Comparison of ENCODE assay signal across 8 mouse cellular contexts in genomic region chr3:96579885-96580454, GRCm38 (mm10). TPM values are rescaled to one million over a fixed set of nuclear protein-coding genes. Genes with fewer than 3 reads are reported as not detected.
DNase-seq lines count a peak whose midpoint lies in the region; ATAC-seq and TF ChIP-seq lines count a peak whose summit lies in the region.

No protein-coding gene starts in this region.

- 0 out of 2 replicates have a peak, but pooled peaks cover 4% of the 10 kb centered on the region for H3K4me1 ChIP-seq in hindbrain, postnatal 0 days (ENCODE audit: insufficient read depth, low read length)

- no peaks in the 10 kb centered on the region for H3K9me3 ChIP-seq in hindbrain, postnatal 0 days (ENCODE audit: low read length)

- WGBS in hindbrain, postnatal 0 days = 15% methylated on average over 16 of the region's 16 CpGs

- H3K36me3 ChIP-seq in hindbrain, postnatal 0 days (ENCODE audit: insufficient read depth, low read length) = no peaks in the 10 kb centered on the region

- H3K4me2 ChIP-seq in hindbrain, postnatal 0 days (ENCODE audit: low read depth, low read length) = peak overlapping the region; percentile 52

- peak overlapping the region; percentile 37; the same call in 1 of the 2 replicates for H3K9ac ChIP-seq in hindbrain, postnatal 0 days (replicated peaks; ENCODE audit: low read length)

- peak overlapping the region; percentile 51 for H3K4me3 ChIP-seq in gastrocnemius, adult 2 months
- peak overlapping the region; percentile 21 for H3K4me3 ChIP-seq in hindbrain, postnatal 0 days (ENCODE audit: low read length)

- intact Hi-C loops in gastrocnemius, adult 2 months (cut with DNase I) = loop anchor here (1.0 to 2.0 kb wide), 3 partner anchors 29 to 59 kb away; no protein-coding TSS in a partner anchor

- no peaks in the 10 kb centered on the region for H3K27me3 ChIP-seq in hindbrain, postnatal 0 days (ENCODE audit: insufficient read depth, low read length)

- peak overlapping the region; percentile 99 for H3K27ac ChIP-seq in gastrocnemius, adult 2 months
- peak overlapping the region; percentile 42; the same call in 1 of the 2 replicates for H3K27ac ChIP-seq in hindbrain, postnatal 0 days

- peak; percentile 80 for ATAC-seq in common myeloid progenitor, adult 5-6 weeks (replicated peaks; ENCODE audit: low read depth, poor library complexity, severe bottlenecking)
- ATAC-seq in hindbrain, postnatal 0 days = peak; percentile 82
- ATAC-seq in megakaryocyte, adult 5-6 weeks (ENCODE audit: poor library complexity, severe bottlenecking) = peak; percentile 87

- peak; percentile 95 for DNase-seq in ZHBTc4 (ENCODE audit: low read depth, low spot score)
- peak; percentile 93 for DNase-seq in gastrocnemius, adult 2 months
- DNase-seq in hindbrain, postnatal 0 days (ENCODE audit: low spot score) = peak; percentile 94
- DNase-seq in left cerebral cortex, adult 8-10 months (ENCODE audit: low spot score in 2 of 2) = peak; percentile 83 to 84
- DNase-seq in right cerebral cortex, adult 18-20 months = peak; percentile 94
- DNase-seq in urinary bladder, adult 2 months (ENCODE audit: low spot score) = peak; percentile 82

- TF ChIP-seq CTCF in gastrocnemius, adult 2 months (IDR thresholded peaks at IDR 0.05) = no peak
- TF ChIP-seq CTCF in hindbrain, postnatal 0 days (IDR thresholded peaks at IDR 0.05; ENCODE audit: low read depth) = peak; percentile 100

RNA-seq across cellular contexts. Expression of gene Gm16253, which starts 3.2 kb away (rescaled TPM):
- not detected in 2 replicates for total RNA-seq in common myeloid progenitor, adult 5-6 weeks (2017)
- 1 to 10 TPM in 1 of 2 experiments, not detected in 1; 1.1 TPM for total RNA-seq in gastrocnemius, adult 2 months (2021)
- total RNA-seq in hindbrain, postnatal 0 days (2014; rRNA removed) = not detected in 2 replicates
- polyA plus RNA-seq in hindbrain, postnatal 0 days (2015; fragmentation: Nextera tagmentation; extraction: Ambion mirVana) = 0.48 and 0.96 TPM in 2 replicates
- not detected for total RNA-seq in left cerebral cortex, adult 8-10 months (2022)
- total RNA-seq in megakaryocyte, adult 5-6 weeks (2015) = not detected in 2 replicates
- 0.40 TPM in 1 of 2 replicates, not detected in the other for total RNA-seq in megakaryocyte, adult 5-6 weeks (2017)
- not detected in 2 replicates for polyA plus RNA-seq in urinary bladder, adult 2 months (2012; rRNA removed)

RNA-seq across cellular contexts. Expression of gene Polr3gl, which starts 14.0 kb away (rescaled TPM):
- total RNA-seq in common myeloid progenitor, adult 5-6 weeks (2017) = 47.2 and 48.1 TPM in 2 replicates
- total RNA-seq in gastrocnemius, adult 2 months (2021) = 10 to 100 TPM; 44.5 to 48.3 TPM
- total RNA-seq in hindbrain, postnatal 0 days (2014; rRNA removed) = 10.7 and 11.2 TPM in 2 replicates
- polyA plus RNA-seq in hindbrain, postnatal 0 days (2015; fragmentation: Nextera tagmentation; extraction: Ambion mirVana) = 31.9 and 32.9 TPM in 2 replicates
- total RNA-seq in left cerebral cortex, adult 8-10 months (2022) = 10 to 100 TPM; 22.8 to 26.6 (median 24.3) TPM
- 22.8 and 26.3 TPM in 2 replicates for total RNA-seq in megakaryocyte, adult 5-6 weeks (2015)
- 45.6 and 46.4 TPM in 2 replicates for total RNA-seq in megakaryocyte, adult 5-6 weeks (2017)
- polyA plus RNA-seq in urinary bladder, adult 2 months (2012; rRNA removed) = 44.4 and 59.0 TPM in 2 replicates

RNA-seq across cellular contexts. Expression of gene Ankrd34a, which starts 16.5 kb away (rescaled TPM):
- not detected in 2 replicates for total RNA-seq in common myeloid progenitor, adult 5-6 weeks (2017)
- under 1 TPM; 0.41 to 0.92 TPM for total RNA-seq in gastrocnemius, adult 2 months (2021)
- total RNA-seq in hindbrain, postnatal 0 days (2014; rRNA removed) = 26.4 and 29.6 TPM in 2 replicates
- 14.2 and 15.3 TPM in 2 replicates for polyA plus RNA-seq in hindbrain, postnatal 0 days (2015; fragmentation: Nextera tagmentation; extraction: Ambion mirVana)
- 10 to 100 TPM; 60.4 to 65.0 (median 61.0) TPM for total RNA-seq in left cerebral cortex, adult 8-10 months (2022)
- not detected in 2 replicates for total RNA-seq in megakaryocyte, adult 5-6 weeks (2015)
- not detected in 2 replicates for total RNA-seq in megakaryocyte, adult 5-6 weeks (2017)
- polyA plus RNA-seq in urinary bladder, adult 2 months (2012; rRNA removed) = 0.70 and 1.1 TPM in 2 replicates

RNA-seq across cellular contexts. Expression of gene Lix1l, which starts 21.0 kb away (rescaled TPM):
- total RNA-seq in common myeloid progenitor, adult 5-6 weeks (2017) = 1.3 and 3.2 TPM in 2 replicates
- 1 to 10 TPM; 4.9 to 8.4 TPM for total RNA-seq in gastrocnemius, adult 2 months (2021)
- 45.0 and 48.4 TPM in 2 replicates for total RNA-seq in hindbrain, postnatal 0 days (2014; rRNA removed)
- polyA plus RNA-seq in hindbrain, postnatal 0 days (2015; fragmentation: Nextera tagmentation; extraction: Ambion mirVana) = 3.9 and 5.2 TPM in 2 replicates
- total RNA-seq in left cerebral cortex, adult 8-10 months (2022) = 10 to 100 TPM; 20.3 to 22.9 (median 21.9) TPM
- 0.59 and 1.7 TPM in 2 replicates for total RNA-seq in megakaryocyte, adult 5-6 weeks (2015)
- total RNA-seq in megakaryocyte, adult 5-6 weeks (2017) = 1.7 TPM in 2 replicates
- 57.6 and 66.0 TPM in 2 replicates for polyA plus RNA-seq in urinary bladder, adult 2 months (2012; rRNA removed)

RNA-seq across cellular contexts. Expression of gene Txnip, which starts 22.2 kb away (rescaled TPM):
- total RNA-seq in common myeloid progenitor, adult 5-6 weeks (2017) = 163 and 170 TPM in 2 replicates
- 100 to 1,000 TPM; 541 to 557 TPM for total RNA-seq in gastrocnemius, adult 2 months (2021)
- 192 and 222 TPM in 2 replicates for total RNA-seq in hindbrain, postnatal 0 days (2014; rRNA removed)
- polyA plus RNA-seq in hindbrain, postnatal 0 days (2015; fragmentation: Nextera tagmentation; extraction: Ambion mirVana) = 133 and 148 TPM in 2 replicates
- total RNA-seq in left cerebral cortex, adult 8-10 months (2022) = 10 to 100 TPM; 21.7 to 37.3 (median 26.8) TPM
- total RNA-seq in megakaryocyte, adult 5-6 weeks (2015) = 411 and 437 TPM in 2 replicates
- 356 and 357 TPM in 2 replicates for total RNA-seq in megakaryocyte, adult 5-6 weeks (2017)
- 712 and 742 TPM in 2 replicates for polyA plus RNA-seq in urinary bladder, adult 2 months (2012; rRNA removed)

Comparison
In these comparisons a context has a peak if more than half of its experiments do, and no peak if none do; other contexts are left out.
1. Peak in every context shown above with its lines: DNase-seq, ATAC-seq, H3K4me3 ChIP-seq and H3K27ac ChIP-seq.
2. RNA of gene Ankrd34a, which starts 16.5 kb away (total RNA-seq): 60.4 to 65.0 TPM in left cerebral cortex, adult 8-10 months and 26.4 to 29.6 TPM in hindbrain, postnatal 0 days; 0.41 to 0.92 TPM in gastrocnemius, adult 2 months, not detected in common myeloid progenitor, adult 5-6 weeks and not detected in megakaryocyte, adult 5-6 weeks; every median in the first group is over 10 times any median in the second.